Mouse (Mus musculus): ENCODE results near the gene Napsa. TPM values are rescaled to one million over a fixed set of nuclear protein-coding genes. Genes with fewer than 3 reads are reported as not detected.

Gene Napsa
- total RNA-seq, 1 experiment: 13.7 TPM

DNA sequence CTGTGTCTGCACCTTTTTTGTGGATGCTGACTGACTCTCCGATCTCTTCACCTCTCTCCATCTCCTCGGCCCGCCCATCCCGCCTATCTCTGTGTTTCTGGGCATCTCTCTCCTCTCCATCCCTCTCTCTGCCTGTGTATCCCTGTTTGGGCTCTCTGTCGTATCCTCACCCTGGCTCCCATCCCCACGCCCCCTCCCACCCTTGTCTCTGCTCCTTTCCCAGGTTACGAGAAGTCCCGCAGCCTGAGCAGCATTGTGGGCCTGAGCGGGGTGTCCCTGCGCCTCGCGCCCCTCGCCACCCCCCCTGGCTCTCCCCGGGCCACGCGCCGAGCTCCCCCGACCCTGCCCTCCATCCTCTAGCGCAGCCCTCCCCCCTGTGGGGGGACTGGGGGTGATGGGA is 29.5 kb downstream of the Napsa start:
- in situ Hi-C loops (cut with MboI; ENCODE audit: low sequenced_read_pairs in 2 of 2, unreplicated experiment in 2 of 2): no loop called here
- H3K4me3 ChIP-seq (ENCODE audit: insufficient read depth in 1 of 2, low read depth in 1 of 2, low read length in 2 of 2, poor library complexity in 1 of 2, severe bottlenecking in 1 of 2): peak overlapping the region; percentile 27 to 45; a peak in 3 of 4 replicates
- H3K4me1 ChIP-seq (ENCODE audit: control insufficient read depth in 2 of 2, insufficient read depth in 2 of 2, low read length in 2 of 2, poor library complexity in 1 of 2): peaks cover 6 to 35% of the 10 kb centered on the region in 2 experiments
- TF ChIP-seq ZC3H11A (IDR thresholded peaks at IDR 0.05; ENCODE audit: borderline replicate concordance, low read depth, low read length): no peak
- TF ChIP-seq ZNF384 (IDR thresholded peaks at IDR 0.05; ENCODE audit: low read depth, low read length): no peak
- TF ChIP-seq MAFK (IDR thresholded peaks at IDR 0.05; ENCODE audit: insufficient read depth, low read depth, low read length): no peak
- no peak for TF ChIP-seq CHD2 (IDR thresholded peaks at IDR 0.05; ENCODE audit: low read depth, low read length)
- no peak for TF ChIP-seq HCFC1 (IDR thresholded peaks at IDR 0.05; ENCODE audit: borderline replicate concordance, insufficient read depth, low read length)
- peak overlapping the region; percentile 30; the same call in 1 of the 2 replicates for H3K9ac ChIP-seq (ENCODE audit: insufficient read depth, low read depth, low read length, poor library complexity, severe bottlenecking)
- H3K36me3 ChIP-seq (ENCODE audit: control insufficient read depth, insufficient read depth, low read length, poor library complexity, severe bottlenecking): peaks cover 15% of the 10 kb centered on the region
- DNase-seq (ENCODE audit: low read depth, low spot score): no peak
- no peak overlapping the region for H3K27ac ChIP-seq (ENCODE audit: insufficient read depth, low read depth, low read length, poor library complexity, severe bottlenecking)
- H3K9me3 ChIP-seq (ENCODE audit: control insufficient read depth, insufficient read depth, low read depth, low read length): no peaks in the 10 kb centered on the region

- in situ Hi-C loops (cut with MboI; ENCODE audit: low sequenced_read_pairs in 2 of 2, unreplicated experiment in 2 of 2): no loop called here
- TF ChIP-seq MAFK (IDR thresholded peaks at IDR 0.05; ENCODE audit: insufficient read depth, low read depth, low read length) (no peak), ZNF384 (IDR thresholded peaks at IDR 0.05; ENCODE audit: low read depth, low read length) (no peak)
- Histone ChIP-seq H3K4me1 (ENCODE audit: control insufficient read depth in 2 of 2, insufficient read depth in 2 of 2, low read length in 2 of 2, poor library complexity in 1 of 2) (peaks cover 4 to 38% of the 10 kb centered on the region in 2 experiments), H3K9ac (ENCODE audit: insufficient read depth, low read depth, low read length, poor library complexity, severe bottlenecking) (peak overlapping the region; percentile 14), H3K4me3 (ENCODE audit: insufficient read depth in 1 of 2, low read depth in 1 of 2, low read length in 2 of 2, poor library complexity in 1 of 2, severe bottlenecking in 1 of 2) (peak overlapping the region; percentile 27 to 46), H3K9me3 (ENCODE audit: control insufficient read depth, insufficient read depth, low read depth, low read length) (no peaks in the 10 kb centered on the region), H3K27ac (ENCODE audit: insufficient read depth, low read depth, low read length, poor library complexity, severe bottlenecking) (no peak overlapping the region), H3K36me3 (ENCODE audit: control insufficient read depth, insufficient read depth, low read length, poor library complexity, severe bottlenecking) (peaks cover 15% of the 10 kb centered on the region)
- DNase-seq (ENCODE audit: low read depth, low spot score): no peak
Observed at GRCm38 (mm10) chr7:44602443-44602842, 30.3 kb downstream of the Napsa start.

GRCm38 (mm10) chr7:44603186-44603855 is 31.1 kb downstream of the Napsa start:
- H3K36me3 ChIP-seq (ENCODE audit: control insufficient read depth, insufficient read depth, low read length, poor library complexity, severe bottlenecking): peaks cover 13% of the 10 kb centered on the region
- peaks cover 4 to 35% of the 10 kb centered on the region in 2 experiments for H3K4me1 ChIP-seq (ENCODE audit: control insufficient read depth in 2 of 2, insufficient read depth in 2 of 2, low read length in 2 of 2, poor library complexity in 1 of 2)
- no peaks in the 10 kb centered on the region for H3K9me3 ChIP-seq (ENCODE audit: control insufficient read depth, insufficient read depth, low read depth, low read length)
- peak overlapping the region; percentile 62 for H3K9ac ChIP-seq (ENCODE audit: insufficient read depth, low read depth, low read length, poor library complexity, severe bottlenecking)
- in situ Hi-C loops (cut with MboI; ENCODE audit: low sequenced_read_pairs in 2 of 2, unreplicated experiment in 2 of 2): no loop called here
- DNase-seq (ENCODE audit: low read depth, low spot score): peak; percentile 62
- no peak for TF ChIP-seq HCFC1 (IDR thresholded peaks at IDR 0.05; ENCODE audit: borderline replicate concordance, insufficient read depth, low read length)
- TF ChIP-seq CHD2 (IDR thresholded peaks at IDR 0.05; ENCODE audit: low read depth, low read length): peak; percentile 20; the same call in 1 of the 2 replicates
- peak overlapping the region; percentile 85 for H3K27ac ChIP-seq (ENCODE audit: insufficient read depth, low read depth, low read length, poor library complexity, severe bottlenecking)
- H3K4me3 ChIP-seq (ENCODE audit: insufficient read depth in 1 of 2, low read depth in 1 of 2, low read length in 2 of 2, poor library complexity in 1 of 2, severe bottlenecking in 1 of 2): peak overlapping the region; percentile 13 to 46

GRCm38 (mm10) chr7:44604139-44604606 is 32.0 kb downstream of the Napsa start:
- Histone ChIP-seq H3K27ac (ENCODE audit: insufficient read depth, low read depth, low read length, poor library complexity, severe bottlenecking) (peak overlapping the region; percentile 85), H3K9me3 (ENCODE audit: control insufficient read depth, insufficient read depth, low read depth, low read length) (no peaks in the 10 kb centered on the region), H3K36me3 (ENCODE audit: control insufficient read depth, insufficient read depth, low read length, poor library complexity, severe bottlenecking) (peaks cover 7% of the 10 kb centered on the region; the same call in 1 of the 2 replicates), H3K4me1 (ENCODE audit: control insufficient read depth in 2 of 2, insufficient read depth in 2 of 2, low read length in 2 of 2, poor library complexity in 1 of 2) (peaks cover 4 to 35% of the 10 kb centered on the region in 2 experiments), H3K9ac (ENCODE audit: insufficient read depth, low read depth, low read length, poor library complexity, severe bottlenecking) (peak overlapping the region; percentile 56), H3K4me3 (ENCODE audit: insufficient read depth in 1 of 2, low read depth in 1 of 2, low read length in 2 of 2, poor library complexity in 1 of 2, severe bottlenecking in 1 of 2) (peak overlapping the region; percentile 36 to 46)
- TF ChIP-seq CHD2 (IDR thresholded peaks at IDR 0.05; ENCODE audit: low read depth, low read length) (no peak), ZNF384 (IDR thresholded peaks at IDR 0.05; ENCODE audit: low read depth, low read length) (no peak), MAFK (IDR thresholded peaks at IDR 0.05; ENCODE audit: insufficient read depth, low read depth, low read length) (no peak), HCFC1 (IDR thresholded peaks at IDR 0.05; ENCODE audit: borderline replicate concordance, insufficient read depth, low read length) (no peak), ZC3H11A (IDR thresholded peaks at IDR 0.05; ENCODE audit: borderline replicate concordance, low read depth, low read length) (no peak)
- DNase-seq (ENCODE audit: low read depth, low spot score): peak; percentile 70
- in situ Hi-C loops (cut with MboI; ENCODE audit: low sequenced_read_pairs in 2 of 2, unreplicated experiment in 2 of 2): no loop called here
